Mouse (Mus musculus): ENCODE measurements around the gene Sinhcaf. TPM values are rescaled to one million over a fixed set of nuclear protein-coding genes. Genes with fewer than 3 reads are reported as not detected.
"Not testable (repeated sequence)": the region's sequence is repeated elsewhere in the genome, so short reads cannot be mapped to it uniquely, and the experiment has no call there.

The Sinhcaf gene
- 1 to 10 TPM; 3.1 to 3.8 TPM for total RNA-seq (2021)

DNA sequence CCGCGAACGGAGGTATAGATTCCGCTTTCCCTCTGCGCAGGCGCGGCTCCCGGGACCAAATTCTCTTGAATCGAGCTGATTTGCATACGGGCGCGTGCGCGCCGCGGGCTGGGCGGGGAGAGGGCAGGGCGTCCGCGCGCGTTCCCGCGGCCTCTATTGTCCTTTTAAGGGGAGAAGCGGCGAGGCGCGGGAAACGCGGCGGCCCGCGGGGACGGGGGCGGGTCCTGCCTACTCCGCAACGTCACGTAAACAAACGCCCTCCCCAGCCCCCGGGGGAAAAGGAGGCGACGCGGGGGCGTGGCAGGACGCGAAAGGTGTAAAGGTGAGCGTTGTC, at the start of gene Sinhcaf:
TSS of gene Sinhcaf (minus strand) at position 59 of the 334 bp plus-strand sequence.
- intact Hi-C loops (cut with DNase I), result loop anchor here (5.0 kb wide), 1 partner anchor 156 kb away; the partner anchor contains the start of gene Dennd5b

DNA sequence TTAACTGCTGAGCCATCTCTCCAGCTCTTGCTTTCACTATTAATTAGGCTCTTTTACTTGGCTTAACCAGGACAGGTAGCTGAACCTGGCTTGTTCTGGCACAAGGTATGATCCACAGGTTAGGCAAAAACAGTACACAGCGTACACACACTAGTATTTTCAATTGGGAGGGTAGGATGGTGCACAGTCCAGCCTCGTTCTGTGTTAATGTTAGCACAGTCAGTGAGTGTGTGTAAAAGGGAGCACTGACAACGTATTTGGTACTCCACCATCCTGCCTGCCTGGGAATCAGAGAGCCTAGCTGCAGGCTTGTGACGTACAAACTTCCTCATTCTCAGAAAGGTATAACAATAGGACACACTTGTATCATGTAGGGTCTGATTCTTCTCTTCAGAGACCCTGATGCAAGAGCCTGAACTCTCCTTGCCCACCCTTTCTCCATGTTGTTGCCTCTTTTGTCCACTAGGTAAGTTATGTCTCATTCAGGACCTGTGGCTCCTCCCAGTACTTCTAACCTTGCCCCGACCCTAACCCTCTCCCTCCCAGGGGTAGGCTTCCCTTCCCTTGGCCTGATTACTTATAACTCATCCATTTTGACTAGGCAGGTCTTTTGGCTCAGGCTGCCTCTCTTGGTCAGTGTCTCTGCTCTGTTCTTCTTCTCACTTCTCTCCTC, 48.2 kb upstream of the Sinhcaf start:
- DNase-seq (ENCODE audit: low spot score in 2 of 2), result no peak
- intact Hi-C loops (cut with DNase I), result no loop called here

More for the DNA sequence above, at the start of gene Sinhcaf:
- peak; percentile 94 to 97 for DNase-seq (ENCODE audit: low spot score in 2 of 2)

DNA sequence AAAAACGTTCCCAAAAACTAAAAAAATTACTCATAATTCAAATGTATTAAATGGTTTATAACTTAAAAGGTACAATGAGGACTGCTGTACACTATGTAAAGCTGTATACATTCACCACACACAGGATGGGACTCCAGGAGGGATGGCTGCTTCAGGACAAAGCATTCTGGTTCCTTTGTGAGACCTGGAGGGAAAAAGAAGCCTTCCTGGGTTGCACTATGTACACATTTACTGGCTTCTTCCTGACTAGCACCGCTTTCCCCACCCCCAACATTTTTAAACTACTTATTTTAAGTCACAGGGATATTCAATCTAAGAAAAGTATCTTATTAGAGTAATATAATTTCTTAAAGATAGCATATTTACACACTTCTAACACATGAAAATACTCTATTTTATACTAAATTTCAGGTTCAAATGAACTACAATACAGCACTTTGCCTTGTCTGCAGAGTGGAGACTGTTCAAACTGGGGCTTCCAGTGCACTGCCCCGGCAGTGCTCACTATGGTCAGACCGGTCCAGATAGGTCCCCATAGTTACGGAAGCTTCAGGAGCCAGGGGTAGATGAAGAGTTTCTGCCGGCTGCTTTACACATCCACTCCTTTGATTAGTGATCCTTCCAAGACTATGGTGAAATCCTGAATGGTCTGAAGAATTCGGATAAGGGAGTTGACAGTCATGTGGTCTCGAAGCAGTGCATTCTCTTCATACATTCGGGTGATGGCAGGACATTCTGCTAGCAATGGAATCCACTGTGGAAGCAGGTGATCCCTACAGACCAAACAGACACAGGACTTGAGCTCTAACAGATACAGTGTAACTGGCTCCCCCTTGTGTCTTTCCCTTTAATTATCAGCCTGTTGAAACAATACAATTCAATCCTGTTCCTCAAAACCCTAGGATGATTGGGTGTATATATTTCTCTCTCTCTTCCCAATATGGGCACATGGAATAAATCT, 47.1 kb upstream of the Sinhcaf start:
- intact Hi-C loops (cut with DNase I), result no loop called here
- DNase-seq (ENCODE audit: low spot score in 2 of 2), result peak in 1 of 2 experiments; percentile 18

DNA sequence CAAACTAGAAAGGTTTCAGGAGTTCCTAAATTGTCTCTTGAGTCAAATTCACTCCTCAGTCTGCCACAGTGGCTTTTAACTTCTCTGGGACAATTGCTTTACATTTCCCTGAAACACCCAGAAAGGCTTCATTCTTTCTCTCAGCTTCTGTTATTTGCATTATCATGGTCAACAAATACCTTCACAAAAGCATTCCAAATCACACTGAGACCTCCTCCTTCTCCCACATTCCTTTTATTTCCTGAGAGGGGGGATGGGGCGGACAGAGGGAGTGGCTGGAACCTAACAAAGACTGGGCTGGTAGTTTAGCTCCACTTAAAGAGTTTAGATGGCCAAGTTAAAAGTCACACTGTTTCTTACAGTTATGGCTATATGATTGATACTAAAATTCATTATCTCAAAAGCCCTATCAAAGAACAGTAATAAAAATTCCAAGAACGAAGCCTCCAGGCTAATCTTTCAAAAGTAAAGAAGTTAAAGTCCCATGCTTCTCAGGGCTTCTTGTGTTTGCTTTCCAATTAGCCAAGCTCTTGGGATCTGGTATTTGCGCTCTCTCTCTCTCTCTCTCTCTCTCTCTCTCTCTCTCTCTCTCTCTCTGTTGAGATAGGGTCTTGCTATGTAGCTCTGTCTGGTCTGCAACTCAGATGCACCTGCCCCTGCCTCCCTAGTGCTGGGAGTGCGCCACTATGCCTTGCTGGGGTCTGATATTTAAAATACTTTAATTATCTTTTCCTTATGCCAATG, 46.3 kb upstream of the Sinhcaf start:
- intact Hi-C loops (cut with DNase I), result no loop called here
- no peak for DNase-seq (ENCODE audit: low spot score in 2 of 2)

DNA sequence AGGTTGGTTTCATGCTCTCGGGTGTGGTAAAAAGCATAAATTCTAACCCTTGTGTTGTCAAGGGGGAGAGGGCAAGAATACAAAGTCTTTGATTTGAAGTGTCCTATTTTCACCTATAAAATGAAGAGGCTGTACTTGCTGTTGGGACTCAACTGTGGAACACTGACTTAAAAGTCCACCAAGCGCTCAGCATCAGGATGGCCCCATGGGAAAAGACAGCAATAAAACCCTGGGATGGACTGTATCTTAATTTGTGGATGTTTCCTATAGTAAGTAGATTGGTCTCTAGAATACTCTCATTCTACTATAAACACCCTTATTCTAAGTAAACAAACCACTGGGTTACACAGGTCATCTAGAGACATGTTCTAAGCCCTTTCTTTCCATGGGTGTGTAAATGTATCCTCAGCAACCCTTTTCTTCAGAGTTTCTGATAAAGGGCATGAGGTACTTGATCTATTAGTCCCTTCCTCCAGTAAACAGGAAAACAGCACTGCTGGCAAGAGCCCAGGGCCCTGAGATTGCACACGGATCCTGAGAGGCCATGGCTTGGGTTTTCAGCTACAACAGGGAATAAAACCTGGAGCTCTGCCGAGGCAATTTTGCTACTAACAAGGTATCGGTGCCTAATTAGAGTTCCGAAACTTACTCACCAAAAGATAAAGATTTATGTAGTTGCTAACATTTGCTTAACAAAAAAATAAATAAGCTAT, 45.5 kb upstream of the Sinhcaf start:
- intact Hi-C loops (cut with DNase I), result no loop called here
- no peak for DNase-seq (ENCODE audit: low spot score in 2 of 2)

DNA sequence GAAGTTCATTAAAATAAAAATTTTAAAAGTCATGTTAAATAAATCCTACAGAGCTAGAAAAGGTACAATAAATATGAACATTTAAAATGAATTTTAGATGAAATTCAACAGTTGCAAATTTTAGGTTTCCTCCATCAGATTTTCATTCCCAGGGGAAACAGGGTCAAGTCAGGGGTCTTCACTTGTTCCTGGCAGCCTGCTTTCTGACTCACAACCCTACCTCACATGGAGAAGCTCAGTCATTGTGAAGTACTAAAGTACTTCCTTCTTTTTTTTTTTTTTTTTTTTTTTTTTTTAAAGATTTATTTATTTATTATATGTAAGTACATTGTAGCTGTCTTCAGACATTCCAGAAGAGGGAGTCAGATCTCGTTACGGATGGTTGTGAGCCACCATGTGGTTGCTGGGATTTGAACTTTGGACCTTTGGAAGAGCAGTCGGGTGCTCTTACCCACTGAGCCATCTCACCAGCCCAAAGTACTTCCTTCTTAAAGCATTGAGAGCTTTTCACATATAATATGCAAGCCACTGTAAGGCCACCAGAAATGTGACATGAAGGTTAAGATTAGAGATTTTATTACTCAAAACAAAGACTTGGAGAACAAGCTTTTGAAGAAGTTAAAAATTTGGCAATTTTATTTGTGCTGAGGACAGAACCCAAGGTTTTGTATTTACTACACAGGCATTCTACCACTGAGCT, 43.7 kb upstream of the Sinhcaf start:
- DNase-seq (ENCODE audit: low spot score in 2 of 2); intact Hi-C loops (cut with DNase I): not testable (repeated sequence)

DNA sequence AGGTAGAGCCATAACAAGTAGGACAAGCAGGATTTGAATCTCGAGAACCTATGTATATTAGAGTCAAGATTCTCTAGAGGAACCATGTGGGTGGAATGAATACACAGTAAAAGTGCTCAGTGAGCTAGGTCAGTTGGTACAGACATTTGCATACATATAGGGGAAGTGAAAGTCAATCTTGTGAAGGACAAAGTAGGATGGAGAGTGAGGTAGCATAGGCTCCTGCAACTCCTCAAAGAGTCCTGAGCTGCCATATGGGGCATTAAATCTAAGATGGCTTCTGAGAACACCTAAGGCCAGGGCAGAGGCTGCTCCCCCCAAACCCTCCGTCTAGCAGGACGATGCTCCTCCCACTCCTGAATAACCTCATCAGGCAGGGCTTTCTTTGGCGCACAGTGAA, 39.7 kb upstream of the Sinhcaf start:
- intact Hi-C loops (cut with DNase I), result no loop called here
- no peak for DNase-seq (ENCODE audit: low spot score in 2 of 2)

DNA sequence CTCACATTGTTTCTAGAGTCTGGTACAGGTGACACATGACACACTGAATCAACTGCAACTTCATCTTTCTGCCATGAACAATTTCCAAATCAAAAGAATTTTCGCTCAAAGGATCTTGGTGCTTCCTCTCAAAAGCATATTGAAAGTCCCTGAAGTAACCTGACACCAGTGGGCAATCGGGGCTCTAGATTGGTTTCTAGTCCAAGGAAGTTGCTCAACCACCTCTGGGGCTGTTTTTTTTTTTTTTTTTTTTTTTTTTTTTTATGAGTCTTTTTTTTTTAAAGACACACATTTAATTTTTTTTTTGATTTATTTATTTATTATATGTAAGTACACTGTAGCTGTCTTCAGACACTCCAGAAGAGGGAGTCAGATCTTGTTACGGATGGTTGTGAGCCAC, 34.2 kb upstream of the Sinhcaf start:
- intact Hi-C loops (cut with DNase I), result no loop called here
- DNase-seq (ENCODE audit: low spot score in 2 of 2), result no peak

DNA sequence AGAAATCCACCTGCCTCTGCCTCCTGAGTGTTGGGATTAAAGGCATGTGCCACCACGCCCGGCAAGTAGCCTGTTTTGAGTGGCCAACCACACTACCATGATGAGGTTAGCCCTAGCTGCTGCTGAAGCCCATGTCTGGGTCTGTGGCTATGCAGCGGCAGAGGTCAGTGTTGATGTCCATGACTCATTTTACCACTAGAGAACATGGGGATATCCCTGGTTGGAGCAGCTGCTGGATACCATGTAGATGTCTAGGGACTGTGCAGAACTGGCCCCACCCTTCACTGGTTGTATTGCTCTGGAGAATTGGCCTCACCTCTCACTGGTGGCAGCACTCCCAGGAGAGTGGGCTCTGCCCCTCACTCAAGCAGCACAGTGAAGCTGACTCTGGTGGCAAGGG, 28.8 kb upstream of the Sinhcaf start:
- intact Hi-C loops (cut with DNase I), result no loop called here
- no peak for DNase-seq (ENCODE audit: low spot score in 2 of 2)

DNA sequence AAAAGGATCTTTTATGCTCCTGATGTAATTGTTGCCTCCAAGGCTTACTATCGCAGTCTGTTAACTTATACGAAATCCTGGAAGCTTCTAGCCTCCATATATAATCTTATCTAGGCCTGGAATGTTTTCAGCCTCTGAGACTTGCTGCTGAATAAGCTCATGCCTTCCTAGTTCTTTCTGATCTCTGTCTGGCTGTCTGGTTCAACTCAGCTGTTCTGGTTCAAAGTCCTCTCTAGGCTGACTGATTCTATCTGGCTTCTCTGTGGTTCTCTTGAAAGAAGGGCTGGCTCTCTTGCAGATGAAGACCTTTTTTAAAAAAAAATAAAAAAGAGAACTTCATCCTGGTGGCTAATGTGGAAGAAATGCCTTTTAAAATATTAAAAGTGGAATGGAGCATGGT, 26.6 kb upstream of the Sinhcaf start:
- no peak for DNase-seq (ENCODE audit: low spot score in 2 of 2)
- intact Hi-C loops (cut with DNase I), result no loop called here

DNA sequence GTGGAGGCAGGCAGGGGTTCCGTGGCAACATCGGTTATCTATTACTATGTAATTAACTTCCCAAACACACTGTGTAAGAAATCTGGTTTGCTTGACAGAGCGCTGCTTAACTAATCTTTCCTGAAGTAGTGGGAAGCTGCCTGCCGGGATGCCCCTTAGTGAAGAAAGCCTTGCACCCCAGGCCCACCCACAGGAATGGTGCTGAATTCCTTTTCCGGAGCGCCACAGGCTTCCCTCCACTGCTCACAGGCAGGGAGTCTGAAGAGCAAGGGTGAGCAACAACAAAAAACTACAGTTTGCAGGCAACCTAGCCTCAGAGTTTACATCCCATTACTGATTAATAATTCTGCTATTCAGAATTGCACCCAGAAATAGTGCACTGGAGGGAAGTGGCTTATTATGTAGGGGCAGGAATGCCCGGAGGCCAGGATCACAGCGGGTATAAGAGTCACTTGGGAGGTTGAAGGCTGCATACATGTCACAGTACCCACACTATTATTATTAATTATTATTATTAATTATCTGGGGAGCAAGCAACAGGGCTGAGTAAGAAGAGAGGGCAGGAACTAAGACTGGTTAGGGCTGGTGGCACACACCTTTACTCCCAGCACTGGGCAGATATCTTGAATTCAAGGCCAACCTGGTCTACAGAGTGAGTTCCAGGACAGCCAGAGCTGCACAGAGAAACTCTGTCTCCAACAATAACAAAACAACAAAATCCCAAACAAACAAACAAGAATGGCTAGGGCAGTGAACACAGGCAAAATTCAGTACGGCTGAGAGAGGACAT, 26.0 kb upstream of the Sinhcaf start:
- no peak for DNase-seq (ENCODE audit: low spot score in 2 of 2)
- intact Hi-C loops (cut with DNase I), result no loop called here

DNA sequence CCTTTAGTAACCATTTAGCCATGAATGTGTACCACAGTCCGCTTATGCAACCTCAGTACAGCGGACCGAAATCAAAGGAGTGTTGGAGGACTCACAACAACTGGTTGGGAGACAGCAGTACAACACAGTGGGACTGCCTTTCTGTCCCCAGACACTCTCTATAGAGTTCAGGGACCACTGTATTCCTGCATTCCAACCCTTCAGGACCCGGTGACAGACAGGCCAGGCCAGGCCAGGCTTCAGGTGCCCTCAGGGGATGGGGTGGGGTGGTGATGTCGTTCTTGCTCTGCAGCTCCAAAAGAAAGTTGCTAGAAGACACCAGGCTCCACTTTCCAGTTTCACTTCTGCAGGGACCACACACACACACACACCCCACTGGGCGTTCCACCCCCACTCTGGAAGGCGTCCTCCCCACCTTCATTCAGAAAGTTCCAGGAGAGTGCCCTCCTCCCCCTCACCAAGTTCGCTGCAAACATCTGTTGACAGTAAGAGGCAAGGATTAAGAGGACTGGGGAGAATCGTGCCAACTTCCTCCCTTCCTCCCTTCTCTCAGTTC, 25.2 kb upstream of the Sinhcaf start:
- intact Hi-C loops (cut with DNase I), result no loop called here
- no peak for DNase-seq (ENCODE audit: low spot score in 2 of 2)

DNA sequence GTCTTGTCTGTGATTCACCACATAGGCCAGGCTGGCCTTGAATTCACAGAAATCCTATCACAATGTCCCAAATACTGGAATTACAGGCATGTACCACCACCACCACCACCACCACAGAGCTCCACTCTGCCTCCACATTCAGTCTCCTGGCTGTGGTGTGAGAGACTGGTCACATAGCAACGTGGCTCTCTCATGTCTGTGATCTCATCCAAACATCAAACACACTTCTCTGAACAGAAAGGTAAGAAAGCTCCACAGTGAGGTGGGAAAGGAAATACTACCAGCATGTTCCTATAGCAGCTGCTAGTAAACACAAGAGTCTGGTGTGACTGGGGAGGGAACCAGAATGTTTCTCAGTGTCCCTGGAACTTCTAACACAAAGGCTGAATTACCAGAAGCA, 15.0 kb upstream of the Sinhcaf start:
- intact Hi-C loops (cut with DNase I), result loop anchor here (5.0 kb wide), 1 partner anchor 316 kb away; no protein-coding TSS in a partner anchor
- no peak for DNase-seq (ENCODE audit: low spot score in 2 of 2)

DNA sequence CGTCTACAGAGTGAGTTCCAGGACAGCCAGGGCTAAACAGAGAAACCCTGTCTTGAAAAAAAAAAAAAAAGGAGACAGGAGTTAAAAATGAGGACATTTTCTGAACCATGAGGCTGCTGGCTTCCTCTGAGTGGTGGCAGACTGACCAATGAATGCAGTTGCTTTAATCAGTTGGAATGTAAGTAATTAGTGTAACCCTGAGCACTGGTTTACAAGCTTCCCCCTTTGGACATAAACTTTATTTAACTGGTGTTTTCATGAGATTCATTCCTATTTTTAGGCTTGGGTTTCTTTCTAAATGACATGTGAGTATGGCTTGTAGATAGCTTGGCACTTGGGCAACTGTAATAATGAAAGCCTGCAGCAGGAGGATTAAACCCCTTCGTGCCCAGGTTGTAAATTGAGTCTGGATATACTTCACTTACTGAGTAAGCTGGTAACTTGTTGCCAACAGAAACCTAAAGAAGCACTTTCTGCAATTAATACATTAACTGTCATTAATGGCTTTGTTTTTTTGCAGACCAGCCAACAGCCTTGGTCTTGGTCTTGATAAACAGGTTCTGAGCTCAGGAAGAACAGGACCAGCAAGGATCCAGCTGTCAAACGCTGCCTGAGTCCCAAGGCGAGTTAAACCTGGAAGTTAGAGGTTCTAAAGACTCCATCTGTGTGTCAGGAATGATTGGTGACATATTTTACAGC, 13.4 kb upstream of the Sinhcaf start:
- no peak for DNase-seq (ENCODE audit: low spot score in 2 of 2)
- intact Hi-C loops (cut with DNase I), result loop anchor here (5.0 kb wide), 1 partner anchor 318 kb away; no protein-coding TSS in a partner anchor

DNA sequence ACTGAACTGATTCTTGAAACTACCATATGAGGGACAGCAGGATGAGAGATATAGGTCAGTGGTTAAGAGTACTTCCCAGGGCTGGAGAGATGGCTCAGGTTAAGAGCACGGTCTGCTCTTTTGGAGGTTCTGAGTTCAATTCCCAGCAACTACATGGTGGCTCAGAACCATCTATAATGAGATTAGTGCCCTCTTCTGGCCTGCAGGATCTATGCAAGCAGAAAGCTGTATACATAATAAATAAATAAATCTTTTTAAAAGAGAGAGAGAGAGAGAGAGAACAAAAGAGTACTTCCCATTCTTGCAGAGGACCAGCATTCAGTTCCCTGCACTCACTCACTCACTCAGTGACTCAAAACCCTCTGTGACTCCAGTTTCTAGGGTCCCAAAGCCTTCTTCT, 12.4 kb upstream of the Sinhcaf start:
- intact Hi-C loops (cut with DNase I), result no loop called here
- DNase-seq (ENCODE audit: low spot score in 2 of 2), result no peak

DNA sequence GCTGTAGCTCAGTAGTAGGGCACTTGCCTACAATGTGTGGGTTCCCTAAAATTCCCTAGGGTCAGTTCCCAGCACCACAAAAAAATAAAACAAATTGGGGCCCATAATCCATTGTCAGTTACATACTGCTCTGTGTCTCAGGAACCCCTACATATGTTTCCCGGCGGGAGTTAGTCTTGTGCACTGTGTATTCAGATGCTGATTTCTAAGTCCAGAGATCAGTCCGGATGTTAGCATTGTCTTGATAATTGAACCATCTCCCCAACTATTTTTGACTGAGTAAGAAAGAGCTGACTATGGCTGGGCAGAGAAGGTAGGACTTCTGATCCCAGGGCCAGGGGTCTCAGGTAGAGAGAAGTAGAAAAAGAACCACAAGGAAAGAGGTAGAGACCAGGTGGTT, 10.8 kb upstream of the Sinhcaf start:
- no peak for DNase-seq (ENCODE audit: low spot score in 2 of 2)
- intact Hi-C loops (cut with DNase I), result no loop called here

DNA sequence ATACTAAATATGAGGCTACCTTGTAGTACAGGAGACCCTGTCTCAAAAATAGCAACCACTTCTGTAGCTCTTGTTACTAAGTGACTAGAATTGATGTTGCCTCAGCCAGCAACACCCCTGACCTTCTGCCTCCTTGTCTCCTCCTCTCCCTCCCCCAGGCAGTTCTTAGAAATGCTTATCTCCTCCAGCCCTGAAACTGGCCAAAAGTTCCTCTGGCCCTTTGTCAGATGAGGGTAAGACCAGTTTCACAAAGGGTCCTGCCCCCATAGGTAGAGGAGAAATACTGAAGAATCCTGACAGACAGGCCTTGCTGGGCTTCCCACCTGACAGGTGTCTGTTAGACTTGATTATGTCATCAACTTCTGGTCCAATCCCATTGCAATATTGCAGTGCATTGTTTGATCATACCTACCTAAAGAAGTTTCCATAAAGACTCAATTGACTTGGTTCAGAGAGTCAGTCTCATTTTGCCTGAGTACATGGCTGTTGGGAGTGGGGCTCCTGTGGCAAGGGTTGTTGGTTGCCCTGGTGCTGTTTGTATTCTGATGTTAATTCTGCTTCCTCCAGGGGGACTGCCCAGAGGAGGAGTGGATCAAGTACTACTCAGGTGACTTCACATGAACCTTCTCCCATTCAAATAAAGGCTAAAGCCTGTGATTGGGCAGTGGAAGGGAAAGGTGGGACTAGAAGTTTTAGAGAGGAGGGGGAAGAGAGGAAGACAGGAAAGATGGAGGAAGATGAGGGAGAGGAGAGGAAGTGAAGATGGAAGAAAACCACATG, 9.6 kb upstream of the Sinhcaf start:
- no peak for DNase-seq (ENCODE audit: low spot score in 2 of 2)
- intact Hi-C loops (cut with DNase I), result no loop called here

Measured in left cerebral cortex, postnatal 25 days (tissue).